Mouse (Mus musculus) T-helper 2 cell (primary cell): Measurements from ENCODE around the gene Plpp7.

Source experiments
- in situ Hi-C: fragments of 300-600 bp; cut with MboI, MseI; formaldehyde crosslinking; loops from one replicate; pipeline ENCODE4 v1.15.1; 2025; ENCODE audit warnings: high pct_unique_total_duplicates

The Plpp7 gene

GRCm38 (mm10) chr2:32134039-32134438, 38.7 kb downstream of the Plpp7 start:
- in situ Hi-C loops: no loop called here

GRCm38 (mm10) chr2:32137667-32138266, 42.4 kb downstream of the Plpp7 start:
- in situ Hi-C loops: no loop called here

GRCm38 (mm10) chr2:32139377-32139776, 44.0 kb downstream of the Plpp7 start:
- in situ Hi-C loops: no loop called here

- in situ Hi-C loops: no loop called here
Measured at GRCm38 (mm10) chr2:32140498-32140934, 45.2 kb downstream of the Plpp7 start.

GRCm38 (mm10) chr2:32141602-32142001, 46.3 kb downstream of the Plpp7 start:
- in situ Hi-C loops: no loop called here

GRCm38 (mm10) chr2:32142368-32142767, 47.0 kb downstream of the Plpp7 start:
- in situ Hi-C loops: no loop called here

- in situ Hi-C loops: no loop called here
Measured at GRCm38 (mm10) chr2:32144633-32145032, 49.3 kb downstream of the Plpp7 start.

GRCm38 (mm10) chr2:32146617-32147162, 51.4 kb downstream of the Plpp7 start:
- in situ Hi-C loops: no loop called here

- in situ Hi-C loops: loop anchor here (5.0 kb wide), 1 partner anchor 42 kb away; no protein-coding TSS in a partner anchor
Measured at GRCm38 (mm10) chr2:32150135-32150534, 54.8 kb downstream of the Plpp7 start.

GRCm38 (mm10) chr2:32150562-32150923, 55.2 kb downstream of the Plpp7 start:
- in situ Hi-C loops: loop anchor here (5.0 kb wide), 1 partner anchor 42 kb away; no protein-coding TSS in a partner anchor

- in situ Hi-C loops: loop anchor here (5.0 kb wide), 1 partner anchor 41 kb away; no protein-coding TSS in a partner anchor
Measured at GRCm38 (mm10) chr2:32150924-32151659, 55.8 kb downstream of the Plpp7 start, which contains the start of gene Prrc2b. Prrc2b (plus strand) TSS chr2:32151082.

- in situ Hi-C loops: loop anchor here (5.0 kb wide), 1 partner anchor 40 kb away; no protein-coding TSS in a partner anchor
Measured at GRCm38 (mm10) chr2:32151660-32152366, 56.5 kb downstream of the Plpp7 start.

- in situ Hi-C loops: loop anchor here (5.0 kb wide), 1 partner anchor 40 kb away; no protein-coding TSS in a partner anchor
Measured at GRCm38 (mm10) chr2:32152367-32153034, 57.2 kb downstream of the Plpp7 start.

GRCm38 (mm10) chr2:32153041-32153790, 57.9 kb downstream of the Plpp7 start:
- in situ Hi-C loops: loop anchor here (5.0 kb wide), 1 partner anchor 39 kb away; no protein-coding TSS in a partner anchor

GRCm38 (mm10) chr2:32153791-32154119, 58.4 kb downstream of the Plpp7 start:
- in situ Hi-C loops: loop anchor here (5.0 kb wide), 1 partner anchor 39 kb away; no protein-coding TSS in a partner anchor

- in situ Hi-C loops: loop anchor here (5.0 kb wide), 1 partner anchor 38 kb away; no protein-coding TSS in a partner anchor
Measured at GRCm38 (mm10) chr2:32154334-32154997, 59.1 kb downstream of the Plpp7 start.

- in situ Hi-C loops: loop anchor here (5.0 kb wide), 1 partner anchor 37 kb away; no protein-coding TSS in a partner anchor
Measured at GRCm38 (mm10) chr2:32154998-32155541, 59.7 kb downstream of the Plpp7 start.

GRCm38 (mm10) chr2:32155614-32156013, 60.3 kb downstream of the Plpp7 start:
- in situ Hi-C loops: no loop called here

- in situ Hi-C loops: no loop called here
Measured at GRCm38 (mm10) chr2:32156645-32157044, 61.3 kb downstream of the Plpp7 start.

GRCm38 (mm10) chr2:32157328-32157727, 62.0 kb downstream of the Plpp7 start:
- in situ Hi-C loops: no loop called here
